ENCODE assay signal across 12 mouse cellular contexts in genomic region chr9:103234565-103235165, GRCm38 (mm10). TPM values are rescaled to one million over a fixed set of nuclear protein-coding genes. Genes with fewer than 3 reads are reported as not detected.
A peak's percentile ranks its signal among the peaks of the same experiment; 100 is the strongest.
DNase-seq lines count a peak whose midpoint lies in the region; ATAC-seq and TF ChIP-seq lines count a peak whose summit lies in the region.
"Had no signal": no experiment of that assay in that cellular context is flagged by ENCODE, and none has a peak within 500 bp of the region (broad histone marks: within the 10 kb centered on the region; RNA-seq: fewer than 3 reads in every experiment).

No protein-coding gene starts in this region.

- 37% methylated on average over 7 of the region's 7 CpGs for WGBS in intestine, postnatal 0 days

- H3K4me2 ChIP-seq in intestine, postnatal 0 days (replicated peaks; ENCODE audit: low read depth), result no peak overlapping the region
- H3K4me2 ChIP-seq: hindbrain, embryonic 15.5 days had no signal

- H3K36me3 ChIP-seq in intestine, postnatal 0 days (ENCODE audit: control insufficient read depth, insufficient read depth), result no peaks in the 10 kb centered on the region
- H3K36me3 ChIP-seq: hindbrain, embryonic 15.5 days had no signal

- H3K27ac ChIP-seq in brown adipose tissue, adult 24 weeks (replicated peaks; ENCODE audit: low read depth, low read length), result 0 out of 2 replicates have a peak overlapping the region, but pooled peaks have one; percentile 17
- H3K27ac ChIP-seq in intestine, postnatal 0 days (ENCODE audit: low read depth, low read length), result no peak overlapping the region
- H3K27ac ChIP-seq: hindbrain, embryonic 15.5 days; macrophage had no signal

- no peaks in the 10 kb centered on the region for H3K4me1 ChIP-seq in brown adipose tissue, adult 24 weeks (ENCODE audit: control insufficient read depth, insufficient read depth, insufficient read length, low read length)
- H3K4me1 ChIP-seq in intestine, postnatal 0 days (replicated peaks; ENCODE audit: control insufficient read depth, insufficient read depth, low read length), result peaks cover 6% of the 10 kb centered on the region; the same call in 1 of the 2 replicates

- no peak for TF ChIP-seq CTCF in intestine, postnatal 0 days (IDR thresholded peaks at IDR 0.05; ENCODE audit: low read depth)

- no peaks in the 10 kb centered on the region for H3K27me3 ChIP-seq in intestine, postnatal 0 days (replicated peaks; ENCODE audit: control insufficient read depth, insufficient read depth, low read length)
- H3K27me3 ChIP-seq: hindbrain, embryonic 15.5 days had no signal

- DNase-seq in kidney, postnatal 10 days, result peak; percentile 39
- DNase-seq in kidney, adult 9 months, result no peak
- no peak for DNase-seq in embryo, embryonic 10.5 days (ENCODE audit: low spot score)
- no peak for DNase-seq in gastrocnemius, postnatal 25 days
- DNase-seq in urinary bladder, adult 2 months (ENCODE audit: low spot score), result no peak
- DNase-seq: adrenal gland, adult 8-10 months had no signal

- no peaks in the 10 kb centered on the region for H3K9me3 ChIP-seq in intestine, postnatal 0 days (ENCODE audit: control insufficient read depth)
- H3K9me3 ChIP-seq: hindbrain, embryonic 15.5 days had no signal

- H3K9ac ChIP-seq in intestine, postnatal 0 days (ENCODE audit: low read depth, low read length), result no peak overlapping the region
- H3K9ac ChIP-seq: hindbrain, embryonic 15.5 days had no signal

- no peak overlapping the region for H3K4me3 ChIP-seq in brown adipose tissue, adult 24 weeks (ENCODE audit: insufficient read depth, low read depth, low read length)
- H3K4me3 ChIP-seq in intestine, postnatal 0 days (ENCODE audit: low read depth, low read length), result no peak overlapping the region
- H3K4me3 ChIP-seq: hindbrain, embryonic 15.5 days had no signal

- ATAC-seq in intestine, postnatal 0 days, result peak; percentile 20; the same call in 1 of the 2 replicates
- ATAC-seq in megakaryocyte, adult 5-6 weeks (ENCODE audit: poor library complexity, severe bottlenecking), result peak; percentile 43

RNA-seq across cellular contexts. Expression of gene Trf, which starts 4.4 kb away (rescaled TPM):
- polyA plus RNA-seq in brown adipose tissue, adult 24 weeks (2012; ENCODE audit: insufficient read depth, insufficient read length, missing spikeins), result 244 and 297 TPM in 2 replicates
- polyA plus RNA-seq in intestine, postnatal 0 days (2015; fragmentation: Nextera tagmentation; extraction: Ambion mirVana), result 237 and 245 TPM in 2 replicates
- total RNA-seq in megakaryocyte, adult 5-6 weeks (2015), result 234 and 247 TPM in 2 replicates
- 92.2 and 130 TPM in 2 replicates for total RNA-seq in megakaryocyte, adult 5-6 weeks (2017)
- total RNA-seq in gastrocnemius, postnatal 25 days (2021), result 10 to 100 TPM in 1 of 2 experiments, 1 to 10 TPM in 1; 7.9 to 32.4 TPM
- polyA plus RNA-seq in urinary bladder, adult 2 months (2012; rRNA removed), result 329 and 368 TPM in 2 replicates
- total RNA-seq: CH12.LX had no signal

RNA-seq across cellular contexts. Expression of gene Gm20425, which starts 4.6 kb away (rescaled TPM):
- polyA plus RNA-seq in brown adipose tissue, adult 24 weeks (2012; ENCODE audit: insufficient read depth, insufficient read length, missing spikeins), result 0.79 TPM in 1 of 2 replicates, not detected in the other
- polyA plus RNA-seq in intestine, postnatal 0 days (2015; fragmentation: Nextera tagmentation; extraction: Ambion mirVana), result 8.9 and 10.0 TPM in 2 replicates
- not detected in 2 replicates for total RNA-seq in megakaryocyte, adult 5-6 weeks (2015)
- 0.55 TPM in 1 of 2 replicates, not detected in the other for total RNA-seq in megakaryocyte, adult 5-6 weeks (2017)
- 1 to 10 TPM in 1 of 2 experiments, not detected in 1; 5.6 TPM for total RNA-seq in gastrocnemius, postnatal 25 days (2021)
- polyA plus RNA-seq in urinary bladder, adult 2 months (2012; rRNA removed), result 1.8 TPM in 1 of 2 replicates, not detected in the other
- total RNA-seq: CH12.LX had no signal
- polyA plus RNA-seq: hindbrain, embryonic 15.5 days had no signal

RNA-seq across cellular contexts. Expression of gene Srprb, which starts 32.7 kb away (rescaled TPM):
- polyA plus RNA-seq in brown adipose tissue, adult 24 weeks (2012; ENCODE audit: insufficient read depth, insufficient read length, missing spikeins), result 14.3 and 18.3 TPM in 2 replicates
- polyA plus RNA-seq in intestine, postnatal 0 days (2015; fragmentation: Nextera tagmentation; extraction: Ambion mirVana), result 20.7 and 21.4 TPM in 2 replicates
- 10.8 and 12.1 TPM in 2 replicates for total RNA-seq in megakaryocyte, adult 5-6 weeks (2015)
- total RNA-seq in megakaryocyte, adult 5-6 weeks (2017), result 10.8 and 13.2 TPM in 2 replicates
- 10 to 100 TPM; 16.6 TPM for total RNA-seq in gastrocnemius, postnatal 25 days (2021)
- 33.4 and 33.8 TPM in 2 replicates for polyA plus RNA-seq in urinary bladder, adult 2 months (2012; rRNA removed)
